Mouse (Mus musculus): ENCODE measurements around the gene Plpp4. TPM values are rescaled to one million over a fixed set of nuclear protein-coding genes. Genes with fewer than 3 reads are reported as not detected.

Plpp4 gene
- polyA plus RNA-seq, 1 experiment: not detected

DNA sequence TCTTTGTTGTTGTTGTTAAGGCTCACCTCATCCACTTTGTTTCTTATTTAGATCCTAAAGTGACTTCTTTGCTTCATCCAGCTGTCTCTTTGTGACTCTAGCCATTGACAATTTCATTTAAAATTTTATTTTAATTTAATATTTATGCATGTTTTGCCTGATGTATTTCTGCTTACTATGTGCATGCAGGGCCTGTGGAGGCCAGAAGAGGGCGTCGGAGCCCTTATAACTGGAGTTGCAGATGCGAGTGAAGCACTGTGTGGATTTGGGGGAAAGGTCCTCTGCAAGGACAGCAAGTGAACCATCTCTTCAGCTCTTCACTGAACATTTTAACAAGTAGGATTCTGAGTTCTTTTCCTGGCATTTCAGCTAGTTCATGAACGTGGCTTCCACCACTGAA, 172.0 kb downstream of the Plpp4 start:
- no peaks in the 10 kb centered on the region for H3K27me3 ChIP-seq (ENCODE audit: control insufficient read depth, insufficient read depth, low read length)
- no peaks in the 10 kb centered on the region for H3K4me1 ChIP-seq (ENCODE audit: control insufficient read depth, insufficient read depth, insufficient read length)
- WGBS: 53% methylated on average over 4 of the region's 4 CpGs
- DNase-seq (ENCODE audit: low read depth in 1 of 2, low spot score in 2 of 2): no peak
- H3K36me3 ChIP-seq (ENCODE audit: control insufficient read depth, insufficient read depth, low read length): no peaks in the 10 kb centered on the region
- no peak overlapping the region for H3K27ac ChIP-seq (ENCODE audit: insufficient read depth, low read length)
- TF ChIP-seq CTCF (IDR thresholded peaks at IDR 0.05; ENCODE audit: extremely low read depth, insufficient read depth, insufficient read length, insufficient replicate concordance): no peak
- TF ChIP-seq POLR2A (IDR thresholded peaks at IDR 0.05; ENCODE audit: low read depth, low read length): no peak
- H3K4me3 ChIP-seq (ENCODE audit: extremely low read depth, insufficient read depth, insufficient read length): no peak overlapping the region

DNA sequence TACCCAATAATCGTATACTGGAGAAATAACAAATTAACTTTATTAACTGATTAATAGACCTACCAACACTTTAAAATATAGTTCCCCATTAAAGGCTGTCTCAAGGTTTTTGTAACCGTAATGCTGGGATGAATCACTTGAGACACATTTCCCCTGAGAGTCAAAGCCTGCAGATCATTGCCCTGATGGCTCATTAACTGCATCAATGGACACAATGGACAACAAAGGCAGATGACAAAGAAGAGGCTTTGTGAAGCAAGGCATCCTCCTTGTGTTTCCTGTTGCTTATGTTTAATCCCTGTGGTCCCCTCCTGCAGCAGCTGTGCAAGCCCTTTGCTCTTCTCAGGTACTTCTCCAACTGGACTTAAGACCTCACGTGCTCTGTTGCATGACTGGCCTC, 173.1 kb downstream of the Plpp4 start:
- DNase-seq (ENCODE audit: low read depth in 1 of 2, low spot score in 2 of 2): no peak
- no peak overlapping the region for H3K27ac ChIP-seq (ENCODE audit: insufficient read depth, low read length)
- no peaks in the 10 kb centered on the region for H3K27me3 ChIP-seq (ENCODE audit: control insufficient read depth, insufficient read depth, low read length)
- H3K36me3 ChIP-seq (ENCODE audit: control insufficient read depth, insufficient read depth, low read length): no peaks in the 10 kb centered on the region
- WGBS: 72% methylated on average over 3 of the region's 3 CpGs
- TF ChIP-seq CTCF (IDR thresholded peaks at IDR 0.05; ENCODE audit: extremely low read depth, insufficient read depth, insufficient read length, insufficient replicate concordance): no peak
- no peak for TF ChIP-seq POLR2A (IDR thresholded peaks at IDR 0.05; ENCODE audit: low read depth, low read length)
- no peak overlapping the region for H3K4me3 ChIP-seq (ENCODE audit: extremely low read depth, insufficient read depth, insufficient read length)
- H3K4me1 ChIP-seq (ENCODE audit: control insufficient read depth, insufficient read depth, insufficient read length): no peaks in the 10 kb centered on the region
